Mouse (Mus musculus) midbrain, embryonic 12.5 days (tissue): ENCODE measurements around the gene Pigt. TPM values are rescaled to one million over a fixed set of nuclear protein-coding genes. Genes with fewer than 3 reads are reported as not detected.

ENCODE experiments used
- ATAC-seq: fragments of 200-750 bp; cut with Nextera tagmentation; 2 replicates; pipeline ENCODE4 v1.8.0; 2017; ENCODE audit warnings: low read depth, moderate TSS enrichment, moderate library complexity; ENCODE audit not compliant: low FRiP score
- H3K27ac ChIP-seq: fragments of 300-500 bp; sonication (generic); replicated peaks from 2 replicates; pipeline ENCODE4 v1.5.1; 2016; ENCODE audit warnings: mild to moderate bottlenecking
- H3K27me3 ChIP-seq: fragments of 300-500 bp; sonication (generic); 2 replicates; pipeline ENCODE4 v1.6.1; 2016; ENCODE audit warnings: mild to moderate bottlenecking
- H3K36me3 ChIP-seq: fragments of 300-500 bp; sonication (generic); 2 replicates; pipeline ENCODE4 v1.6.1; 2016
- H3K4me1 ChIP-seq: fragments of 300-500 bp; sonication (generic); 2 replicates; pipeline ENCODE4 v1.6.1; 2016
- H3K4me2 ChIP-seq: fragments of 300-500 bp; sonication (generic); replicated peaks from 2 replicates; pipeline ENCODE4 v1.6.1; 2016; ENCODE audit warnings: mild to moderate bottlenecking, moderate library complexity
- H3K4me3 ChIP-seq: fragments of 300-500 bp; sonication (generic); 2 replicates; pipeline ENCODE4 v1.5.1; 2016; ENCODE audit warnings: mild to moderate bottlenecking
- H3K9ac ChIP-seq: fragments of 300-500 bp; sonication (generic); replicated peaks from 2 replicates; pipeline ENCODE4 v1.6.1; 2016; ENCODE audit warnings: mild to moderate bottlenecking, moderate library complexity
- H3K9me3 ChIP-seq: fragments of 300-500 bp; sonication (generic); 2 replicates; pipeline ENCODE4 v1.6.1; 2016; ENCODE audit warnings: mild to moderate bottlenecking
- WGBS: fragments of 180-500 bp; shearing (Covaris S2); methylation state at CpG from one replicate; pipeline ENCODE4 v1.1.7; 2016; 5-methylcytosine and 5-hydroxymethylcytosine counted together
- polyA plus RNA-seq: library from polyadenylated mRNA; unstranded; fragments of >200 nt; fragmentation: Nextera tagmentation; extraction: Ambion mirVana; gene quantifications from 2 replicates; pipeline ENCODE4 v1.2.1, GENCODE M21; 2016

The Pigt gene
- polyA plus RNA-seq, result 46.2 and 48.7 TPM in 2 replicates

DNA sequence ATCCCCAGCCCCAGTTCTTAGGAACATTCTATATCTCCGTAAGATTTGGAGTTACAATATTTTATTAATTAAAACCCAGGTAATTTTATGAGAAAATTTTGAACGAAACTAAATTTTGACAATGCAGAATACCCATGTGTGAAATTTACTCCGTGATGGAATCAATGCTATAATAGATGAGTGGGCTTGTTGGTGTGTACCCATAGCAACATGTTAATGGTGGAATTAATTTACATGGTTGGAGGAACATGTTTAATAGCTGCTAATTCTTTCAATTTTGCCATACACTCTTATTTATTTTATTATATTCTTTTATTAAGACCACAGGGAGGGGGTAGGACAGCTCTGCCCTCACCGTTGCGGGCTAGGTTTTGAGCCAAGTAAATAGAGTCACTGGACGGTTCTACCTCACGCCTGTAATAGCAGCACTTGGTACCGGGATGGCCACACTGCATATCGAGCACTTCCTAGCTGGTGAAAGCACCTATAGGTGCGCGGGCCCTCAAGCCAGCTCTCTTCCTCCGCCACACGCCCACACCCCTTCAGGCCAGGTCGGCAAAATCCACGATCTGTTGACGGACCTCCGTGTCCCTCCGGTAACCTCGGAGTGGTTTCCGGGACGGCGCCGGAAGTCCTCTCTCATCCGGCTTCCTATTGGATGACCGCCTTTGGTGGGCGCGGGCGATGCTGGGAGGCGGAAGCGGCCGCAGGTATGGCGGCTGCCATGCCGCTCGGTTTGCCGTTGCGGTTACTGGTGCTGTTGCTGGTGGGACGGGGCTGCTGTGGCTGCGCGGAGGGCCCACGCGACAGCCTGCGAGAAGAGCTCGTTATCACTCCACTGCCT, at the start of gene Pigt:
Pigt (plus strand) TSS at position 674 of the 844 bp plus-strand sequence.
- peak within 1 kb of the TSS; percentile 67; the same call in 1 of the 2 replicates for H3K27ac ChIP-seq
- no peaks in the 10 kb centered on the region for H3K27me3 ChIP-seq
- peak; percentile 96 for ATAC-seq
- peak within 1 kb of the TSS; percentile 71 for H3K9ac ChIP-seq
- peaks cover 24% of the 10 kb centered on the region for H3K36me3 ChIP-seq
- peak within 1 kb of the TSS; percentile 89 for H3K4me2 ChIP-seq
- H3K9me3 ChIP-seq, result no peaks in the 10 kb centered on the region
- H3K4me1 ChIP-seq, result peaks cover 17% of the 10 kb centered on the region
- WGBS, result 4% methylated on average over 43 of the region's 43 CpGs
- peak within 1 kb of the TSS; percentile 90 for H3K4me3 ChIP-seq

DNA sequence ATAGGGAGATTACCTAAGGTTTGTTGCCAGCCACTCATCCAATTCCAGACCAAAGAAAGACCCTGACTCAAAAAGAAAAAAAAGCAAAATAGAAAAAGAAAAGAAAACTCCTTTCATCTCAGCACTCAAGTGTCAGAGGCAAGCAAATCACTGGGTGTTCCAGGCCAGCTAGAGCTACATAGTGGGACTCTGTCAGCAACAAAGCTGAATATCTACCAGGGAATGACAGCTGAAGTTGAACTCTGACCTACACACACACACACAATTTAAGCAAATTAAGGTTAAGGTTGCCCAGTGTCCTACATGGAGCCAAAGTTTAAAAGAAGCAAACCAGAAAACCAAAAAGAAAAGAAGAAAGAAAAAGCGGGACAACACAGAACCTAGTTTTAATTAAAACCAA, 49.2 kb upstream of the Pigt start:
- H3K27ac ChIP-seq, result no peak overlapping the region
- H3K4me3 ChIP-seq, result no peak overlapping the region
- no peak overlapping the region for H3K9ac ChIP-seq
- H3K27me3 ChIP-seq, result no peaks in the 10 kb centered on the region
- H3K4me1 ChIP-seq, result 0 out of 2 replicates have a peak, but pooled peaks cover 7% of the 10 kb centered on the region
- WGBS, result 82% methylated on average over 1 of the region's 1 CpGs
- no peak overlapping the region for H3K4me2 ChIP-seq
- no peaks in the 10 kb centered on the region for H3K36me3 ChIP-seq
- ATAC-seq, result no peak
- H3K9me3 ChIP-seq, result no peaks in the 10 kb centered on the region

DNA sequence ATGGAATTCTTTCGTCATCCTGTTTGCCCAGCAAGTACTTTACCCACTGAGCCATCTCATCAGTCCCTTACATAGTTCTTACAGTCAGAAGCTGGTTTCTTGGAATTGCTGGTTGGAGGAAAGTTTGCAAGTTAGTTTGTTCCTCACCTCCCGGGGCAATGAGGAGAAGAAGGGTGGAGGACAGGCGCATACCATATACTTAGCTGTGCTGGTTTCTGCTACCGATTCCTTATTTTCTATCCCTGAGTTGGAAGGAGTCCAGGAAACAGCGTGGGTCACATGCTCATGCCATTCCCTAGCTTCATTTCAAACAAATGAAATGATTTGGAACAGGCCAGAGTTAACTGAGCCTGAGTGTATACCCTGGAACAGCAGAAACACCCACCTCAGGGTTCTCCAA, 48.4 kb upstream of the Pigt start:
- no peaks in the 10 kb centered on the region for H3K9me3 ChIP-seq
- no peak overlapping the region for H3K4me2 ChIP-seq
- no peaks in the 10 kb centered on the region for H3K36me3 ChIP-seq
- no peak overlapping the region for H3K27ac ChIP-seq
- no peak for ATAC-seq
- no peaks in the 10 kb centered on the region for H3K4me1 ChIP-seq
- H3K4me3 ChIP-seq, result no peak overlapping the region
- no peak overlapping the region for H3K9ac ChIP-seq
- 75% methylated on average over 5 of the region's 5 CpGs for WGBS
- H3K27me3 ChIP-seq, result no peaks in the 10 kb centered on the region

DNA sequence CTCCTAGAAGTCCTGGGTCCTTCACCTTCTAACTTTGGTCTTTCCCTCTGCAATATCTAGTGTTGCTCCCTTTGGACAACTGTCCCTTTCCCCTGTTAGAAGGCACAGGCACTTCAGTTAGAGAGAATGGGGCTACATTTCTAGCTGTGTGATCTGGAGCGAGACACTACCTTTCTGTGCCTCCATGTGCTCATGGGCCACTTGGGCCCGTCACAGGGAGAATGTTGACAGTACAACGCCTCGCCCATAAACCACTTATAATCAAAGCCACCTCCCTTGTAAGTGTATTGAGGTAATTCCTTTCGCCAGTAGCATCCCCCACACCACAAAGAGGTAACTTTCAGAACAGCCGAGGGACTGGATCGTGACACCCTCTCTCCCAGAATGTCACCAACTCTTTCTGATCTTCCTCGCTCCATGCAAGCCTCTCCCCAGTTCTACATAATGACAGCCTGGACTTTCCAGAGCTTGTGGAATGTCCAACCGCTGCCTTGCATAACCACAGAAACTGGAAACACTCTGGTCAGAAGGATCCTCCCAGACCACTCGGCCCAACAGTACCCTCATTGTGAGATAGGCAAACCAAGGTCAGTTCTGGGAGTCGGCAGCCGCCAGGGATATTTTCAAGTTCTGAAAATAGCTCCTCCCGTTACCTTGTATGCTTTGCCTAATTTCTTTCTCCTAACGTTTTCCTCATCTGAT, 47.8 kb upstream of the Pigt start:
- Histone ChIP-seq H3K36me3 (no peaks in the 10 kb centered on the region), H3K9me3 (no peaks in the 10 kb centered on the region), H3K27me3 (no peaks in the 10 kb centered on the region), H3K9ac (no peak overlapping the region), H3K4me3 (no peak overlapping the region), H3K4me1 (no peaks in the 10 kb centered on the region), H3K4me2 (no peak overlapping the region), H3K27ac (no peak overlapping the region)
- no peak for ATAC-seq
- WGBS, result 90% methylated on average over 14 of the region's 14 CpGs

DNA sequence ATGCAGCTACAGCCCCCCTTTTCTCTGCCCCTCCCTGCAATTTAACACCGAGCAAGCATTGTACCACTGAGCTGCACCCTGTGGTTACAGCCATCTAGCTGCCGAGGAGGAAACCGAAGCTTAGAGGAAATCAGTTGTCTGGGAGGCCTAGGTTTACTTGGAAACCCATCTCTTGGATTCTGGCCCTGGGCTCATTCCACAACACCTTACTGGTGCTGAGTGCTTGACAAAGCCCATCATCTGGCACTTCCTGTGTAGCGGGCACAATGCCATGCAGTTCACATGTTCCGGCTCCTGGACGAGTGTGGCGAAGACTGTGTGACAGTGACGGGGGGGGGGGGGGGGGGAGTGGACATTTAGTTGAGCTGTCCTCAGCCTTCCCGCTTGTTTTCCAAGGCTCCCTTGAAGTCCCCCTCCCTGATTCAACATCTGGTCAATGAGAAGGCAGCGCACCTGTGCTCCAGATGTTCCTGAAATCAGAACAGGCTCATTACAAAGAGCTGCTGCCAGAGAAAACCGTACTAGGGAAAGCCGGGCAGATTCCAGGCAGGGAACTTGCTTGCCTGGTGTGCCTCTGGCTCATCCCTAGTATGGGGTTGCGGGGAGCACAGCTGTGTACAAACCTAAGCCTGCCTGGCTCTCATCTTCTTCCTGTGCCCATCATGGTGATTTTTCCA, 45.2 kb upstream of the Pigt start:
- no peaks in the 10 kb centered on the region for H3K9me3 ChIP-seq
- H3K4me3 ChIP-seq, result no peak overlapping the region
- no peak for ATAC-seq
- no peaks in the 10 kb centered on the region for H3K36me3 ChIP-seq
- WGBS, result 46% methylated on average over 13 of the region's 13 CpGs
- H3K9ac ChIP-seq, result no peak overlapping the region
- peaks cover 10% of the 10 kb centered on the region; the same call in 1 of the 2 replicates for H3K4me1 ChIP-seq
- no peak overlapping the region for H3K4me2 ChIP-seq
- H3K27me3 ChIP-seq, result no peaks in the 10 kb centered on the region
- no peak overlapping the region for H3K27ac ChIP-seq

DNA sequence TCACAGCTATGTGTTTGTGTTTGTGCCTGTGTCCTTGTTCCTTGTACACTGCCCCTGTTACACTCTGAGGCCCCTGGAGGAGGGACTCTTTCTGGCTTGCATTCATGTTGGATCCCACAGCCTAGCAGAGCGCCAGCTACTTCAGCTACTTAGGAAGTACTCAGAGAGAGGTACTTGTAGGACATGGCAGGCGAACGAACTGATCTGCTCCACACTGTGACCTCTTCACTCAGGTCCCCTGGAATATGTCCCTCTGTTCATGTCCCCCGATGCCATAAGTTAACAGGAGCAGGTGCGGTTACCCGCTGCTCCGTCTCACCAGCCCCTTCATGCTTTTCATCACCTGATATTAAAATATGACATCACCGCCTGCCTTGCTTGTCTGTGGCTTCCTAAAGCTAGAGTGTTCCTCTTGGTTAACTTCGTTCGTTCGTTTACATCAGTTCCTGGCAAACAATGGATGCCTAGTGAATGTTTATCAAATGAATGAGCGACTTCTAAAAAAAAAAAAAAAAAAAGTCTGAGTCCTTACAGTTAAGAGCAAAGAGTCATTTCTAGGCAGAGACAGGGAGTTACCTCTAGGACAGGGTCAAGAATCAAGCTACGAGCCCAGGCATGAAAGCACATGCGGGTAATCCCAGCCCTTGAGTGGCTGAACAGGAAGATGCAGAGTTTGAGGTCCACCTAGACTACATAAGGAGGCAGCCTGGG, 44.1 kb upstream of the Pigt start:
- Histone ChIP-seq H3K9me3 (no peaks in the 10 kb centered on the region), H3K4me2 (no peak overlapping the region), H3K4me3 (no peak overlapping the region), H3K27me3 (no peaks in the 10 kb centered on the region), H3K9ac (no peak overlapping the region), H3K27ac (no peak overlapping the region), H3K36me3 (no peaks in the 10 kb centered on the region), H3K4me1 (peaks cover 10% of the 10 kb centered on the region; the same call in 1 of the 2 replicates)
- ATAC-seq, result no peak
- 88% methylated on average over 14 of the region's 14 CpGs for WGBS

DNA sequence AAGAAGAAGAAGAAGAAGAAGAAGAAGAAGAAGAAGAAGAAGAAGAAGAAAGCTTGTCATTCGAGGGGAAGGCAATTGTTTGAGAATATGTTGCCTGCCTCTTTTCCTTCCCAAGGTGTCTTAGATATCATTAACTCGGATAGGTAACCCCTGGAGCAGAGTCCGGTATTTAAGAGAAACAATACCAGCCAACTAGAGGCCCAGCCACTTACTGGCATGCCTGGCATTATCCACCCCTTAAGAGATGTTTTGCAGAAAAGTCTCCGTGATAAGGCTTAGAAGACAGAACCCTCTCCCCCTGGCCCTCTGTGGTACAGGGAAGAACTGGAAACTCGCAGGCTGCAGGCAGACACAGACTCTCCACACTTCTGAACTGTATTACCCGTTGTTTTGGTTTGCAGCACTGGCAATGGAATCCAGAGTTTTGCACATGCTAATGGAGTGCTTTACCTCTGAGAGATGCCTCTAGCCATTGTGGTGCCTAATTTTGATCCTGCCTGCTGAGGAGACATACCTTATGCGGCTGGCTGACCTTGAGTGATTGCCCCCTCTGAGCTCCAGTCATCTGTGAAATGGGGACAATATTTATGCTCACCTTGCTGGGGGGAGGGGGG, 43.3 kb upstream of the Pigt start:
- no peak overlapping the region for H3K9ac ChIP-seq
- H3K27me3 ChIP-seq, result no peaks in the 10 kb centered on the region
- no peak overlapping the region for H3K4me2 ChIP-seq
- H3K4me1 ChIP-seq, result peaks cover 10% of the 10 kb centered on the region; the same call in 1 of the 2 replicates
- H3K4me3 ChIP-seq, result no peak overlapping the region
- no peaks in the 10 kb centered on the region for H3K36me3 ChIP-seq
- 71% methylated on average over 7 of the region's 7 CpGs for WGBS
- H3K27ac ChIP-seq, result no peak overlapping the region
- no peaks in the 10 kb centered on the region for H3K9me3 ChIP-seq
- ATAC-seq, result no peak

DNA sequence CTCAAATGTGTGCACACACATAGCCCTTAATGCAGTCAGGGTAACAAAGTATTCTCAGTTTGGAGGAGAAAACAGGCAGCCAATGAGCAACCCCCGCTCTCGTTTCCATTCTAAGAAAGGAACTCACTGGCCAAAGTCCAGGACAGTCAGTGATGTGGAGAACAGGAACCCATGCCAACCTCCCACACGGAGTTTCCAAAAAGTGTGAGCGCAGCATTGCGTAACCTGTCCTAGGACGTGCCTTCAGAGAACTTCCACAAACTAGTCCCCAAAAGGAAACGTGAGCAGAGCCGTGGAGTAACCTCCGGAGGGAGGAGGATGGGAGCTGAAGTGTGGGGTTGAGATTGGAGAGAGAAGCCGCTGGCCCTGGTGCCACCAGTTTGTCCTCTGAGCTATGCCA, 42.5 kb upstream of the Pigt start:
- H3K27ac ChIP-seq, result no peak overlapping the region
- H3K36me3 ChIP-seq, result no peaks in the 10 kb centered on the region
- peaks cover 10% of the 10 kb centered on the region; the same call in 1 of the 2 replicates for H3K4me1 ChIP-seq
- no peak overlapping the region for H3K4me3 ChIP-seq
- WGBS, result 83% methylated on average over 10 of the region's 10 CpGs
- no peak for ATAC-seq
- no peak overlapping the region for H3K4me2 ChIP-seq
- no peaks in the 10 kb centered on the region for H3K9me3 ChIP-seq
- no peaks in the 10 kb centered on the region for H3K27me3 ChIP-seq
- H3K9ac ChIP-seq, result no peak overlapping the region

DNA sequence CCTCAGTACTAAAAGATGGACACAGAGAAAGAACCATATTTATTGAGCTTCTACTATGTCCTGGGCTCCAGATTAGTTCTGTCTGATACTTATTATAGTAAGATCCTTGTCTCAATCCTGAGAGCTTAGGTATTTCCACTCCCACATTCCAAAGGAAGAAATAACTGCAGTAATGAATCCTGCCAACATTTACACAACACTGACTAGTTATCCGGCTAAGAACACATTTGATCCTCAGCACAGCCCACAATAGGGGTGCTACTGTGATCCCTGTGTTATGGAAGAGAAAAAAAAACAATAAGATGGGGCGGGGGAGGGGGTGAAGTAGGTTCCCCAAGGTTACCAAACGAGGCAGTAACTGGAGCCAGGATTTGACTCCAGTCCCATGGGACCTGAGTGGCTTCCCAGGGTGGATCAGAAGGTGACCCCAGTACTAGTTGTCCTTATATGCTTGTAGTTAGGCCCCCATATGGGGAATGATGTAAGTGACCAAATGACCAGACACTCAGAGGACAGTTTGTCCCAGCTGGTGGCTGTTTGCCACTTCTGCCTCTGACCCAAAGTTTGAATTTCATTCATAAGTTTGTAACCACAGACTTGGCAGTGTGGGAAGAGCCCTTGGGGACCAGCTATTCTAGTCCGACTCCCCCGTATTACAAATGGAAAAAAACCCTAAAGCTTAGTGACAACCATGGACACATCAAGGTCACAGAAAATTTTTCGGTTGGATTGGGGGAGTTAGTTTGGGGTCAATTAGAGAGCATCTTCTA, 41.7 kb upstream of the Pigt start:
- no peaks in the 10 kb centered on the region for H3K9me3 ChIP-seq
- H3K9ac ChIP-seq, result no peak overlapping the region
- peaks cover 10% of the 10 kb centered on the region; the same call in 1 of the 2 replicates for H3K4me1 ChIP-seq
- H3K27me3 ChIP-seq, result no peaks in the 10 kb centered on the region
- no peak overlapping the region for H3K4me2 ChIP-seq
- H3K4me3 ChIP-seq, result no peak overlapping the region
- 79% methylated on average over 6 of the region's 6 CpGs for WGBS
- H3K36me3 ChIP-seq, result no peaks in the 10 kb centered on the region
- H3K27ac ChIP-seq, result no peak overlapping the region
- no peak for ATAC-seq

DNA sequence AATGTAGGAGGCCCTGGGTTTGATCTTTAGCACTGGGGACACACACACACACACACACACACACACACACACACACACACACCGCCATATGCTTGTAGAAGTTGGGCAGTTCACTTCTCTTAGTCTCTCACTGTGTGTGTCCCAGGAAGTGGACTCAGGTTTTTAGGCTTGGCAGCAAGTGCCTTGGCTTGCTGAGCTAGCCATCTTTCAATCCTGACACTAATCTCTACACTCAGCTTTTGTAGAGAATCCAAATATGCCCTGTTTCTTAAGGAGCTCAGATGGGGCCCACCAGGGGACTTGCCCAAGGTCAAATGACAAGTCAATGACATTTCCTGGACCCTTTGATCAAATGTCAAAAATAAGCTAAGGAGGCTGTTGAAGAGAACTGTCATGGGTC, 40.9 kb upstream of the Pigt start:
- H3K27me3 ChIP-seq, result no peaks in the 10 kb centered on the region
- 73% methylated on average over 1 of the region's 1 CpGs for WGBS
- peak overlapping the region; percentile 29; the same call in 1 of the 2 replicates for H3K4me2 ChIP-seq
- no peak overlapping the region for H3K4me3 ChIP-seq
- no peaks in the 10 kb centered on the region for H3K36me3 ChIP-seq
- H3K4me1 ChIP-seq, result peaks cover 10% of the 10 kb centered on the region; the same call in 1 of the 2 replicates
- H3K9me3 ChIP-seq, result no peaks in the 10 kb centered on the region
- no peak overlapping the region for H3K27ac ChIP-seq
- H3K9ac ChIP-seq, result no peak overlapping the region
- no peak for ATAC-seq
